In genomic region chr11:30777498-30777897, GRCm38 (mm10) we compare ENCODE assay signal across 19 mouse cellular contexts. TPM values are rescaled to one million over a fixed set of nuclear protein-coding genes. Genes with fewer than 3 reads are reported as not detected.
DNase-seq lines count a peak whose midpoint lies in the region; ATAC-seq lines count a peak whose summit lies in the region.
"Had no signal": no experiment of that assay in that cellular context is flagged by ENCODE, and none has a peak within 500 bp of the region (broad histone marks: within the 10 kb centered on the region; RNA-seq: fewer than 3 reads in every experiment).

No protein-coding gene starts in this region.

- DNase-seq in heart, adult 8-10 months (ENCODE audit: low spot score): no peak
- no peak for DNase-seq in limb, embryonic 10.5 days (ENCODE audit: low spot score)
- DNase-seq in spleen, adult 18-20 months: no peak
- DNase-seq in ovary, postnatal 36 days (ENCODE audit: low spot score): no peak
- DNase-seq: adrenal gland, adult 2 months; cerebellum, adult 11-12 months; cerebellum, postnatal 36 days; kidney, postnatal 14 days; layer of hippocampus, adult 9-11 months; retina, postnatal 1 day had no signal

- H3K9ac ChIP-seq in heart, embryonic 12.5 days: no peak overlapping the region
- H3K9ac ChIP-seq in limb, embryonic 13.5 days: no peak overlapping the region
- no peak overlapping the region; the same call in 1 of the 2 replicates for H3K9ac ChIP-seq in liver, embryonic 15.5 days
- H3K9ac ChIP-seq: embryonic facial prominence, embryonic 15.5 days; forebrain, embryonic 12.5 days; limb, embryonic 15.5 days had no signal

- H3K9me3 ChIP-seq in heart, embryonic 12.5 days (replicated peaks): no peaks in the 10 kb centered on the region
- no peaks in the 10 kb centered on the region for H3K9me3 ChIP-seq in limb, embryonic 13.5 days
- no peaks in the 10 kb centered on the region for H3K9me3 ChIP-seq in limb, embryonic 10.5 days (replicated peaks)
- H3K9me3 ChIP-seq in liver, embryonic 15.5 days (replicated peaks): no peaks in the 10 kb centered on the region
- H3K9me3 ChIP-seq: embryonic facial prominence, embryonic 15.5 days; forebrain, embryonic 12.5 days; G1E; limb, embryonic 15.5 days had no signal

- H3K36me3 ChIP-seq in heart, embryonic 12.5 days: no peaks in the 10 kb centered on the region
- no peaks in the 10 kb centered on the region for H3K36me3 ChIP-seq in limb, embryonic 13.5 days
- no peaks in the 10 kb centered on the region for H3K36me3 ChIP-seq in limb, embryonic 10.5 days
- no peaks in the 10 kb centered on the region for H3K36me3 ChIP-seq in liver, embryonic 15.5 days (replicated peaks)
- H3K36me3 ChIP-seq: embryonic facial prominence, embryonic 15.5 days; forebrain, embryonic 12.5 days; limb, embryonic 15.5 days had no signal

- H3K27me3 ChIP-seq in heart, embryonic 12.5 days (replicated peaks): no peaks in the 10 kb centered on the region
- no peaks in the 10 kb centered on the region for H3K27me3 ChIP-seq in limb, embryonic 13.5 days
- no peaks in the 10 kb centered on the region for H3K27me3 ChIP-seq in limb, embryonic 10.5 days (ENCODE audit: low read depth, poor library complexity, severe bottlenecking)
- no peaks in the 10 kb centered on the region for H3K27me3 ChIP-seq in liver, embryonic 15.5 days
- H3K27me3 ChIP-seq: embryonic facial prominence, embryonic 15.5 days; forebrain, embryonic 12.5 days; limb, embryonic 15.5 days had no signal

- H3K27ac ChIP-seq in heart, embryonic 12.5 days (ENCODE audit: poor library complexity, severe bottlenecking): no peak overlapping the region
- no peak overlapping the region for H3K27ac ChIP-seq in limb, embryonic 13.5 days
- no peak overlapping the region for H3K27ac ChIP-seq in limb, embryonic 10.5 days
- H3K27ac ChIP-seq in liver, embryonic 15.5 days (replicated peaks): no peak overlapping the region
- H3K27ac ChIP-seq: embryonic facial prominence, embryonic 15.5 days; forebrain, embryonic 12.5 days; limb, embryonic 15.5 days; macrophage had no signal

- H3K4me1 ChIP-seq in heart, embryonic 12.5 days (replicated peaks): peaks cover 32% of the 10 kb centered on the region
- H3K4me1 ChIP-seq in limb, embryonic 13.5 days: peaks cover 20% of the 10 kb centered on the region
- peaks cover 14% of the 10 kb centered on the region for H3K4me1 ChIP-seq in limb, embryonic 10.5 days
- H3K4me1 ChIP-seq in liver, embryonic 15.5 days (replicated peaks): peaks cover 46% of the 10 kb centered on the region
- H3K4me1 ChIP-seq: embryonic facial prominence, embryonic 15.5 days had no signal

- H3K4me3 ChIP-seq in heart, embryonic 12.5 days: no peak overlapping the region
- H3K4me3 ChIP-seq in limb, embryonic 13.5 days: no peak overlapping the region
- H3K4me3 ChIP-seq in limb, embryonic 10.5 days: no peak overlapping the region
- no peak overlapping the region for H3K4me3 ChIP-seq in liver, embryonic 15.5 days (replicated peaks)
- H3K4me3 ChIP-seq: embryonic facial prominence, embryonic 15.5 days; forebrain, embryonic 12.5 days; limb, embryonic 15.5 days had no signal

- WGBS in heart, embryonic 12.5 days: 47% methylated on average over 4 of the region's 4 CpGs
- WGBS in limb, embryonic 13.5 days: 84% methylated on average over 4 of the region's 4 CpGs
- WGBS in limb, embryonic 10.5 days: 79% methylated on average over 4 of the region's 4 CpGs
- 23% methylated on average over 4 of the region's 4 CpGs for WGBS in liver, embryonic 15.5 days (ENCODE audit: insufficient replicate concordance)

- ATAC-seq in heart, embryonic 12.5 days (ENCODE audit: insufficient number of reproducible peaks, low FRiP score): peak; percentile 61; the same call in 1 of the 2 replicates
- ATAC-seq in limb, embryonic 13.5 days (ENCODE audit: low FRiP score, low read depth): 0 out of 2 replicates have a peak, but pooled peaks have one; percentile 9
- ATAC-seq in hematopoietic stem cell, adult 5-6 weeks (replicated peaks in 1 of 2; ENCODE audit: insufficient read depth in 1 of 2, low FRiP score in 2 of 2, low TSS enrichment in 1 of 2, low read depth in 1 of 2, poor library complexity in 2 of 2, severe bottlenecking in 2 of 2): peak; percentile 14 to 30; a peak in 1 of 4 replicates
- peak; percentile 54 for ATAC-seq in liver, embryonic 15.5 days (ENCODE audit: insufficient read depth)

- no peak overlapping the region for H3K4me2 ChIP-seq in heart, embryonic 12.5 days
- no peak overlapping the region for H3K4me2 ChIP-seq in limb, embryonic 13.5 days (replicated peaks)
- no peak overlapping the region for H3K4me2 ChIP-seq in liver, embryonic 15.5 days
- H3K4me2 ChIP-seq: embryonic facial prominence, embryonic 15.5 days; forebrain, embryonic 12.5 days; limb, embryonic 15.5 days had no signal

RNA-seq across cellular contexts. Expression of gene Psme4, which starts 6.0 kb away (rescaled TPM):
- 18.9 and 20.4 TPM in 2 replicates for polyA plus RNA-seq in heart, embryonic 12.5 days (2016; fragmentation: Nextera tagmentation; extraction: Ambion mirVana)
- total RNA-seq in heart, adult 8-10 months (2022): 100 to 1,000 TPM; 187 to 251 (median 206) TPM
- 22.4 and 25.2 TPM in 2 replicates for polyA plus RNA-seq in limb, embryonic 13.5 days (2015; fragmentation: Nextera tagmentation; extraction: Ambion mirVana)
- 25.2 and 31.5 TPM in 2 replicates for polyA plus RNA-seq in limb, embryonic 10.5 days (2016; fragmentation: Nextera tagmentation; extraction: Ambion mirVana)
- 49.1 and 50.7 TPM in 2 replicates for total RNA-seq in hematopoietic stem cell, adult 5-6 weeks (2017)
- polyA plus RNA-seq in liver, embryonic 15.5 days (2015; fragmentation: Nextera tagmentation; extraction: Ambion mirVana): 7.6 and 9.2 TPM in 2 replicates

Comparison
In these comparisons a context has a peak if more than half of its experiments do, and no peak if none do; other contexts are left out.
1. ATAC-seq: peak in every context shown above with its lines; median percentile 61 in heart, embryonic 12.5 days; 54 in liver, embryonic 15.5 days; 22 in hematopoietic stem cell, adult 5-6 weeks; 9 in limb, embryonic 13.5 days.